Mouse (Mus musculus): Measurements from ENCODE around the gene Acvrl1.

Gene Acvrl1

DNA sequence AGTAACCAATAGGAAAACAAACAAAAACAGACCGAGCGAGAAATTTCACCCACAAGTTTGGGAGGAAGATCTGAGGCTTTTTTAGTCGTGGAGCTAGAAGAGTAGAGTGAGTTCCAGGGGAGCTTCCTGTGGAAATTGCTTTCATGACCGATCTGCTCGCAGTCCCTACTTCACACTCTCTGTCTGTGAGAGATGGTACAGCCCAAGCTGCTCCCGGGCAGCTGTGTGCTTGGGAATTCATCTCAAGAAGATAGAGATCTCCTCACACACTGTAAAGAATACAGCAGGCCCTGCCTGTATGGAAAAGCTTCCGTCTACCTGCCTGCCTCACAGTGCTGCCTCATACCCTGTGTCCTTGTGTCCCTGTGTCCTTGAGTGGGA lies 63.9 kb downstream of the Acvrl1 start:
- DNase-seq (ENCODE audit: low spot score in 2 of 2) = no peak

DNA sequence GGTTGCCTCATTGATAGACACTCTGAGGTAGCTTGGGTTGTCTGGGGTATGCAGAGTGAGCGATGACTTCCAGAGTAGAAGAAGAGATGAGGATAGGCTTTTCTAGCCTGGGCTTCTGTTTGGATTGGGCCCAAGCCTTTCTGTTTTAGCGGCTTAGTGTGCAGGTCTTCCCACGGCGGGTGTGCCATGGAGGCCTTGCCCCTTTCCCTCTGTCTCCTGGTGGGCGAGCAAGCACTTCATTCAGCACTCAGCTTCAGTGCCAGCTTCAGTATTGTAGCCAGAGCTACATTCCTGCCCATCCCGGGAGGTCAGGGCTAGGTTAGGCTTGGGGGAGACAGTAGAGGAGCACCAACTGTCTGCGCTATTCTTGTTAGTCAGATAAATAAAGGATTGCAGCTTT lies 64.3 kb downstream of the Acvrl1 start:
- no peak for DNase-seq (ENCODE audit: low spot score in 2 of 2)

- DNase-seq (ENCODE audit: low spot score in 2 of 2) = no peak
Observed at GRCm38 (mm10) chr15:101193971-101194370, 65.6 kb downstream of the Acvrl1 start.

All from frontal cortex, postnatal 10 days (tissue).